Mouse (Mus musculus): Measurements from ENCODE around the gene Sult2b1. TPM values are rescaled to one million over a fixed set of nuclear protein-coding genes. Genes with fewer than 3 reads are reported as not detected.
A peak's percentile ranks its signal among the peaks of the same experiment; 100 is the strongest.

Gene Sult2b1
- total and polyA plus RNA-seq, 2 experiments from 2014 or later = 0.23 TPM; not detected in 1

DNA sequence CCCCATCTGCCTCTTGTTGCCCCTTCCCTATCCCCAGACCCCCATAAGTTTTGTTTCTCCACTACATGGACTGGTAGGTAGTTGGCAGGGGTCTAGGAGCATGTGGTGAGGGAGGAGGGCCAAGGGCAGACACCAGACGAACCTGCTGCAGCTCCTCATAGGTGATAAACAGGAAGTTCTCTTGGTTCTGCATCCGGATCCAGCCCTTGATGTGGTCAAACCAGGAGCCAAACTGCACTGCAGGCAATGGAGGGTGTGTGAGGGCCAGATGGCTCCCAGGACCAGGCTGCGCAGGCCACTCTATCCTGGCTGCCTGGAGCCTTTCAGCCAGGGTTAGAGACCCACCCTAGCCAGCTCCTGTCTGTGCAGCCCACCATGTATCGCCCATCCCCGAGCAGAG lies 51.0 kb downstream of the Sult2b1 start:
- no peaks in the 10 kb centered on the region for H3K4me1 ChIP-seq (ENCODE audit: control insufficient read depth, insufficient read depth)
- no peak overlapping the region for H3K27ac ChIP-seq (ENCODE audit: low read depth)
- H3K27me3 ChIP-seq (ENCODE audit: control insufficient read depth, insufficient read depth, low read length) = no peaks in the 10 kb centered on the region
- H3K4me3 ChIP-seq (ENCODE audit: low read depth, low read length) = no peak overlapping the region
- no peaks in the 10 kb centered on the region for H3K9me3 ChIP-seq (replicated peaks; ENCODE audit: control insufficient read depth, low read length)
- no peak overlapping the region for H3K4me2 ChIP-seq (ENCODE audit: low read depth, low read length)
- WGBS = 64% methylated on average over 5 of the region's 5 CpGs
- ATAC-seq (ENCODE audit: insufficient read depth, low read depth) (no peak), DNase-seq (ENCODE audit: low spot score) (no peak)
- H3K36me3 ChIP-seq (replicated peaks; ENCODE audit: control insufficient read depth, insufficient read depth, low read length) = no peaks in the 10 kb centered on the region
- H3K9ac ChIP-seq (replicated peaks; ENCODE audit: low read depth, low read length) = no peak overlapping the region
- TF ChIP-seq EP300 (IDR thresholded peaks at IDR 0.05; ENCODE audit: low read depth) (no peak), CTCF (IDR thresholded peaks at IDR 0.05; ENCODE audit: low read depth) (no peak)

DNA sequence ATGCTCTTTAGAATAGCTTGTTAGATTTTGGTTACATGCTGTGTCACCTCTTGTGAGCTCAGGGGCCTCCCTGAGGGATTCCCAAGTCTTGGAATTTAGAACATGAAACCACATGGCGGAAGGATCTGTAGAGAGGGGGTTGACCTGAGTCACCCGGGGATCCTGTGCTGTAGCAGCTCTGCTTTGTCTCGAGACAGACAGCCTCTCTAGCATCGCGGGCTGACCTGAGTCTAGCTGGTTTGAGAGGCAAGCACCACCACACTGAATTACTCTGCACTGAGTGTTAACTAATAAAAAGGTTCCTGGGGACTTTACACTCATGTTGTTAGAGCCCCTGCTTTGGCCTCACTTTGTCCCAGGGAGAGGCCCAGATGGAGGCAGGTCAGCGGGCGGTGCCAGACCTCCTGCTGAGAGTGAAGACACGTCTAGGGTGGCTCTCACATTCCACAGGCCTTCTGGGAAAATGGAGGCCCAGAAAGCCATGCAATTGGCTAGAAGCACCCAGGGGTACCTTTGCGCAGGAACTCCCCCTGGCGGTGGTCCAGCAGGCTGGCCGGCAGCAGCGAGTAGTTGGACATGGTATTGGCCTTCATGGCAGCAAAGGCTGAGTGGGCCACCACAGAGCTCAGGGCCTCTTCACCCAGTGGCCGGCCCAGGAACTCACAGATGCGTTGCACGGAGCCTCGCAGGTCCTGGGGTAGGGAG lies 53.6 kb downstream of the Sult2b1 start:
- Histone ChIP-seq H3K4me3 (ENCODE audit: low read depth, low read length) (no peak overlapping the region), H3K4me1 (ENCODE audit: control insufficient read depth, insufficient read depth) (no peaks in the 10 kb centered on the region), H3K27ac (ENCODE audit: low read depth) (no peak overlapping the region), H3K4me2 (ENCODE audit: low read depth, low read length) (no peak overlapping the region), H3K9me3 (replicated peaks; ENCODE audit: control insufficient read depth, low read length) (no peaks in the 10 kb centered on the region), H3K9ac (replicated peaks; ENCODE audit: low read depth, low read length) (no peak overlapping the region), H3K27me3 (ENCODE audit: control insufficient read depth, insufficient read depth, low read length) (no peaks in the 10 kb centered on the region), H3K36me3 (replicated peaks; ENCODE audit: control insufficient read depth, insufficient read depth, low read length) (no peaks in the 10 kb centered on the region)
- ATAC-seq (ENCODE audit: insufficient read depth, low read depth) (0 out of 2 replicates have a peak, but pooled peaks have one; percentile 37), DNase-seq (ENCODE audit: low spot score) (no peak)
- WGBS = 19% methylated on average over 16 of the region's 16 CpGs
- no peak for TF ChIP-seq EP300 (IDR thresholded peaks at IDR 0.05; ENCODE audit: low read depth)
- peak; percentile 40 for TF ChIP-seq CTCF (IDR thresholded peaks at IDR 0.05; ENCODE audit: low read depth)

DNA sequence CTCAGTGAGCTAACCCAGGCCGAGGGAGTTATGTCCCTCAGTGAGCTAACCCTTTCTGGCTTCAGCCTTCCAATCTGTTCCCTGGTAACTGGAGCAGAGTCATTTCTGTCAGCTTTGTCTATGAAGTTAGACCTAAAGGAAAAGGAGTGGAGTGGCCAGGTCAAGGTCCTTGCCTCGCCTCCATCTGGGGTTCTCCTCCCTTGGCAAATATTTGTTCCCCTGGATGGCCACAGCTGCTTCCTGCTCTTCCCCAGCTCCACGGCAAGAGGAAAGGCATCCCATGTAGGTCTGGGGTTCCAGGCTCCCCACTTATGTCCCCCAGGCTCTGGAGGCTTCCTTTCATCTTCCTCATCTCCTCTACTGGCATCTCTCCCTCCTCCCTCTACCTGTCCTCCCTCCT lies 56.8 kb downstream of the Sult2b1 start:
- Histone ChIP-seq H3K4me3 (ENCODE audit: low read depth, low read length) (no peak overlapping the region), H3K36me3 (replicated peaks; ENCODE audit: control insufficient read depth, insufficient read depth, low read length) (peaks cover 10% of the 10 kb centered on the region; the same call in 1 of the 2 replicates), H3K27ac (ENCODE audit: low read depth) (no peak overlapping the region), H3K4me2 (ENCODE audit: low read depth, low read length) (no peak overlapping the region), H3K9ac (replicated peaks; ENCODE audit: low read depth, low read length) (no peak overlapping the region), H3K27me3 (ENCODE audit: control insufficient read depth, insufficient read depth, low read length) (no peaks in the 10 kb centered on the region), H3K9me3 (replicated peaks; ENCODE audit: control insufficient read depth, low read length) (no peaks in the 10 kb centered on the region), H3K4me1 (ENCODE audit: control insufficient read depth, insufficient read depth) (no peaks in the 10 kb centered on the region)
- TF ChIP-seq EP300 (IDR thresholded peaks at IDR 0.05; ENCODE audit: low read depth) (no peak), CTCF (IDR thresholded peaks at IDR 0.05; ENCODE audit: low read depth) (no peak)
- DNase-seq (ENCODE audit: low spot score) = no peak
- WGBS = 79% methylated on average over 3 of the region's 3 CpGs
- ATAC-seq (ENCODE audit: insufficient read depth, low read depth) = no peak

DNA sequence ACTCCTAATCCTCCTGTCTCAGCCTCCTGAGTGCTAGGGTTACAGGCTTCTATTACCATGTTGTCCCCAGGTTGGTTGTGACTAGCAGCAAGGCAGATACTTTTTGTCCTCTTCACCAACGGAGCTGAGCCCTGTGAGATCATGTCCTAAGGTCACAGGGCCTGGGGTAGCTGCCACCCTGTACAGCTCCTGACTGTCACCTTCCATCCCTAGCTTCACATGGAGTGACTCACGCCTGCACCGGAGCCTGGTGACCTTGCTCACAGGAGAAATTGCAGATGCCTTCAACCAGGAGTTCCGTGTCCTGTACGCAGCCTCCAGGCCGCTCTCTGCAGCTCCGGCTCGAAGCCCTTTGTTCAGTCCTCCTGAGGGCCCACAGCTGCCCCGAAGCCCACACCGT lies 58.0 kb downstream of the Sult2b1 start:
- TF ChIP-seq EP300 (IDR thresholded peaks at IDR 0.05; ENCODE audit: low read depth) (no peak), CTCF (IDR thresholded peaks at IDR 0.05; ENCODE audit: low read depth) (no peak)
- Histone ChIP-seq H3K9me3 (replicated peaks; ENCODE audit: control insufficient read depth, low read length) (no peaks in the 10 kb centered on the region), H3K9ac (replicated peaks; ENCODE audit: low read depth, low read length) (no peak overlapping the region), H3K36me3 (replicated peaks; ENCODE audit: control insufficient read depth, insufficient read depth, low read length) (peaks cover 14% of the 10 kb centered on the region; the same call in 1 of the 2 replicates), H3K4me3 (ENCODE audit: low read depth, low read length) (no peak overlapping the region), H3K4me1 (ENCODE audit: control insufficient read depth, insufficient read depth) (no peaks in the 10 kb centered on the region), H3K27me3 (ENCODE audit: control insufficient read depth, insufficient read depth, low read length) (no peaks in the 10 kb centered on the region), H3K27ac (ENCODE audit: low read depth) (no peak overlapping the region), H3K4me2 (ENCODE audit: low read depth, low read length) (no peak overlapping the region)
- no peak for DNase-seq (ENCODE audit: low spot score)
- ATAC-seq (ENCODE audit: insufficient read depth, low read depth) = no peak
- WGBS = 84% methylated on average over 10 of the region's 10 CpGs

DNA sequence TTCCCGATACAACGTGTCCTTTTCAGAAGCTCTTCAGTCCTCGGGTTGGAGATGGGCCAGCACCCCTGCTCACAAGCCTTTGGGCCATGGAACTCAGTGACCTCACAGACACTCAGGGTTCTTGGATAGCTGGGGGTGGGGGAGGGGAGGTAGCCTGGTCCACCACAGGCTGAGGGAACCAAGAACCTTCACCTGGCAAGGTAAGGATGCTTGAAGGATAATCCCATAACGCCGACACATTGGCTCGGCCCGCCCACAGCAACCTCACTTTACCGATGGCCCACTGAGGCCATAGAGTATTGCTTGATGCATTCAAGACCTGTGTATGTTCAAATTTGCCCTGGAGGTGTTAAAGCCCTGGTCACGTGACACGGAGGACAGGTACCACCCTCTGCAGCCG lies 58.8 kb downstream of the Sult2b1 start, which contains the start of gene Spaca4:
Gene Spaca4, minus strand, starts transcription at position 101 of the 400 bp plus-strand sequence.
- ATAC-seq (ENCODE audit: insufficient read depth, low read depth) = no peak
- Histone ChIP-seq H3K4me1 (ENCODE audit: control insufficient read depth, insufficient read depth) (no peaks in the 10 kb centered on the region), H3K27ac (ENCODE audit: low read depth) (no peak within 1 kb of the TSS), H3K9me3 (replicated peaks; ENCODE audit: control insufficient read depth, low read length) (no peaks in the 10 kb centered on the region), H3K4me3 (ENCODE audit: low read depth, low read length) (no peak within 1 kb of the TSS), H3K27me3 (ENCODE audit: control insufficient read depth, insufficient read depth, low read length) (no peaks in the 10 kb centered on the region), H3K4me2 (ENCODE audit: low read depth, low read length) (no peak within 1 kb of the TSS), H3K9ac (replicated peaks; ENCODE audit: low read depth, low read length) (no peak within 1 kb of the TSS; the same call in 1 of the 2 replicates), H3K36me3 (replicated peaks; ENCODE audit: control insufficient read depth, insufficient read depth, low read length) (peaks cover 19% of the 10 kb centered on the region; the same call in 1 of the 2 replicates)
- WGBS = 85% methylated on average over 11 of the region's 11 CpGs
- TF ChIP-seq CTCF (IDR thresholded peaks at IDR 0.05; ENCODE audit: low read depth) (no peak), EP300 (IDR thresholded peaks at IDR 0.05; ENCODE audit: low read depth) (no peak)
- no peak for DNase-seq (ENCODE audit: low spot score)

DNA sequence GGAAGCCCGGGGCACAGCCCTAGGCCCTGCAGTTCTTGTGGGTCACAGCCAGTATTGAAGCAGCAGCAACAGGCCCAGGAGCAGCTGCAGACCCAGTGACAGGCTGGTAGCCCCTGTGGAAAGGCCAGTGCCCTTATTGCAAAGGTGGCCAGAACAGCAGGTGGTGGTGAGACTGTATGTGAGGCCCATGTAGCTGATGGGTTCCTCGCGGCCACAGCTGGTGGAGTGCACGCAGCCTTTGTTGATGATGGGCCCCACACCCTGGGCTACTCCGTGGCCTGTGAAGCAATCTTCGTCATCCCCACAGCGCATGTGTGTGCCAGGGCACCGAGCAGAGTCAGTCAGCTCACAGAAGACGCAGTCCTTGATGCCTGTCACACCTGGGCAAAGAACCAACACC lies 59.3 kb downstream of the Sult2b1 start:
- no peak overlapping the region for H3K27ac ChIP-seq (ENCODE audit: low read depth)
- ATAC-seq (ENCODE audit: insufficient read depth, low read depth) (no peak), DNase-seq (ENCODE audit: low spot score) (no peak)
- WGBS = 93% methylated on average over 9 of the region's 9 CpGs
- H3K4me3 ChIP-seq (ENCODE audit: low read depth, low read length) = no peak overlapping the region
- H3K9ac ChIP-seq (replicated peaks; ENCODE audit: low read depth, low read length) = no peak overlapping the region
- no peaks in the 10 kb centered on the region for H3K27me3 ChIP-seq (ENCODE audit: control insufficient read depth, insufficient read depth, low read length)
- peaks cover 25% of the 10 kb centered on the region for H3K36me3 ChIP-seq (replicated peaks; ENCODE audit: control insufficient read depth, insufficient read depth, low read length)
- no peaks in the 10 kb centered on the region for H3K4me1 ChIP-seq (ENCODE audit: control insufficient read depth, insufficient read depth)
- no peak for TF ChIP-seq CTCF (IDR thresholded peaks at IDR 0.05; ENCODE audit: low read depth)
- TF ChIP-seq EP300 (IDR thresholded peaks at IDR 0.05; ENCODE audit: low read depth) = no peak
- H3K9me3 ChIP-seq (replicated peaks; ENCODE audit: control insufficient read depth, low read length) = no peaks in the 10 kb centered on the region
- H3K4me2 ChIP-seq (ENCODE audit: low read depth, low read length) = no peak overlapping the region

Data from heart, postnatal 0 days (tissue).